Mouse (Mus musculus) right cerebral cortex, postnatal 10 days (tissue): ENCODE data around the gene Diexf.

Experiments
- DNase-seq, 2 experiments: peaks; one replicate each; pipeline ENCODE4 v3.0.0; 2021; ENCODE audit warnings: low spot score in 2 of 2

Gene Diexf

DNA sequence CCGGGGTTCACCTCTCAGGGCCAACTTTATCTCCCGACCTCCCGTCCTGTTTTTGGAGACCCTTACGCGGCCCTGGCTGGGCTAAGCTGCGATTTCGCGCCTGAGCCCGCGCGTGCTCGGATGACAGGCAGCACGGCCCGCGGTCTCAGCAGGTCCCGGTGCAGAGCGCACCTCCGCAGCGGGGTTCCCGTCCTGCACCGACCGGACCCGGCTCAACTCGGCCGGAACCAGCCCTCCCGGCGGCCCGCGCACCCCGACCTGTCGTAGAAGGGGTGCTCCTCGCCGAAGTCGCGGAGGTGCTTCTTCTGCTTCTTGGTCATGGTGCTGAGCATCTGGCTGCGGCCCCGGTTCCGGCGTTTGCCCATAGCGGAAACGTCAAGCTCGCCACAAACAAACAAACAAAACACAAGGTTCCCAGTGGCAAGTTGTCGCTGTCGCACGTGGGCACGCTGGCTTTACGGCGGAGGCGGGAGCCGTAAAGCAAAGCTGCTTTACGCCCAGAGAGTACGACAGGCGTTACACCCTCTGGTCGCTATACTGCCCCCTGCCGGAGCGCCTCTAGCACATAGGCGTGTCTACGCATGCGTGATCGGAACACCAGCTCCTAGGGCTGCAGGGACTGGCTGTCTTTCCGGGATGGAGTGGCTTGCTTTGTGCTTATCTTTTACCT lies at the start of gene Diexf:
Gene Diexf (minus strand): TSS at position 487 of the 670 bp plus-strand sequence.
- DNase-seq: peak; percentile 96 to 99

DNA sequence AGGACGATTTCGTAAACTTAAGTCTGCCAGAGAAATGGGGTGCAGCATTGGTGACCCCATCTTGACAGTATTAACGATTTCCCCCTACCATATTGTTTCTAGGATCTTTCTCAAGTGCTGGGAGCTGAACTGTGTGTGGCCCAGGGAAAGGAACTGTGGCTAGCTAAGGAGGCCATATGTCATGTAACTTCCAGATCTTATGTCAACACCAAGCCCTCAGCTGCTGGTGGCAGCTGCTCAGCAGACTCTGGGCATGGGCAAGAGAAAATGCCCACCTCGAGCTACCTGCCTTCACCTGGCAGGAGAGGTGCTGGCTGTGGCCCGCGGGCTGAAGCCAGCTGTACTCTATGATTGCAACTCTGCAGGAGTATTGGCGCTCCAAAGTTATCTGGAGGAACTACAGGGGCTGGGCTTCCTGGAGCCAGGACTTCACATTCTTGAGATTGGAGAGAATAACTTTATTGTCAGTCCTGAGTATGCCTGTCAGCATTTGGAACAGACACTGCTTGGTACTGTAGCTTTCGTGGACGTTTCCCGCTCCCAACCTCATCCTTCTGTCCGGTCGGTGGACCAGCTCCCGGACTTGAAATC lies 44.2 kb upstream of the Diexf start:
- DNase-seq: no peak

DNA sequence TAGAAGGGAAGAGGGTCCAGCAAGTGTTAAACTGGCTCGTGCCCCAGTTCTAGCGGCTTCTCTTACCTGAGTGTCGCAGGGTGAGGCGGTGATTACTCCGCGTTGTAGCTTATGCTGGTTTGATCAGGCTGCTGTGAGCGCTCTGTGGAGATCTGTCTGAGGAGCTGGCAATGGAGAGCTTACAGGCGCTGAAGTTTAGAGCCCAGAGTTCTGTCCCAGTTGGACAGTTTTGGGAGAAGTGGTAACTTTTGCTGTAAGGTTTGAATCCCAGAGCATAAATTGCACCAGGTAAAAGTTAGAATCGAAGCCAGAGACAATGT lies 43.7 kb upstream of the Diexf start:
- DNase-seq: no peak

- peak; percentile 97 to 98 for DNase-seq
These were observed 43.1 kb upstream of the Diexf start for GRCm38 (mm10) chr1:193172991-193173809.

DNA sequence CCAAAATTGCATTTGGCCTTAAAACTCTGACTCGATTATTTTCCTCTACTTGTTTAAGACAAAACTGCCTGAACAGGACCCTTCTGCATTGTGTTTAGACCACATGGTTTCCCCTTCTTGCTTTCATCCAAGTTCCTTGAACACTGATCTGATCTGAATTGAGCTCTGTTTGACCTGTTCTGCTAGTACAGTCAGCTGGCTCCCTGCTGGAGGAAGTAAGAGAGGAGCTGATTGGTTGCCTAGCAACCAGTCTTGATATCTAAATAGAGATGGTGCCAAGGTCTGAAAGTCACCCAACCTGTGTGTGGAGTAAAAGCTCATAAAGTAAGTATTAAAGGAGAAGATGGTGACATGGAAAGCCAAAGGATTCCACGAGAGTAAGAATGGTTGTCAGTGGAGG lies 39.8 kb upstream of the Diexf start:
- no peak for DNase-seq

DNA sequence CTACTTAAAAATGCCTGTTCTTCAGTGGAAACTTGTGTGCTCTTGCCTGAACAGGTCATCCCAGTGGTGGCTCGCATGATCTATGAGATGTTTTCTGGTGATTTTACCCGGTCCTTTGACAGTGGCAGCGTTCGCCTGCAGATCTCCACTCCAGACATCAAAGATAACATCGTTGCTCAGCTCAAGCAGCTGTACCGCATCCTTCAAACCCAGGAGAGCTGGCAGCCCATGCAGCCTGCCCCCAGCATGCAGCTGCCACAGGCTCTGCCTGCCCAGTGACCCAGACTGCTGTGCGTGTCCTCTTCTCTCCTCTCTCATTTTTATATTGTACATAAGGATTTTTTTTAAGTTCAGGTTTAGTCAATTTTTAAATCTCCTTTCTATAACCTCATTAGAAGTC lies 39.2 kb upstream of the Diexf start:
- DNase-seq: no peak

- no peak for DNase-seq
These were observed 37.7 kb upstream of the Diexf start, which contains the start of gene A130010J15Rik for GRCm38 (mm10) chr1:193167746-193168145. Gene A130010J15Rik (plus strand): TSS chr1:193168046.

GRCm38 (mm10) chr1:193160317-193161032 lies 30.4 kb upstream of the Diexf start:
- peak; percentile 43 to 59 for DNase-seq

DNA sequence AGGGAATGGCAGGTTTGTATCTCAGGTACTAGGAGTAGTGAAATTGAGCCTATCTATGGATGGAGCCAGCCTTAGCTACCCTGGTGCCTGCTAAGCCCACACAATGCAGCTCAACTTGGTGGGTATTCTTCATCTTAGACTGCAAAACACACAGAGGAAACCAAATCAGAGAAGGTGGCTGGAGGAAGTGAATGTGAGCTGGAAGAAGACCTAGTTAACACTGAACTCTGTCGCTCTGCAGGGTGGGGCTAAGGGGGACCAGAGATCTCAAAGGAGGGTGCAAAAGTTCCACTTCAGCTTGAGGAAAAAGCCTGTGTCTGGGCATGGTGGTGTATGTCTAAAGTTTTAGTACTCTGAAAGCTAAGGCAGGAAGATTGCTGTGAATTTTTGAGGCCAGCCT lies 29.5 kb upstream of the Diexf start:
- no peak for DNase-seq

DNA sequence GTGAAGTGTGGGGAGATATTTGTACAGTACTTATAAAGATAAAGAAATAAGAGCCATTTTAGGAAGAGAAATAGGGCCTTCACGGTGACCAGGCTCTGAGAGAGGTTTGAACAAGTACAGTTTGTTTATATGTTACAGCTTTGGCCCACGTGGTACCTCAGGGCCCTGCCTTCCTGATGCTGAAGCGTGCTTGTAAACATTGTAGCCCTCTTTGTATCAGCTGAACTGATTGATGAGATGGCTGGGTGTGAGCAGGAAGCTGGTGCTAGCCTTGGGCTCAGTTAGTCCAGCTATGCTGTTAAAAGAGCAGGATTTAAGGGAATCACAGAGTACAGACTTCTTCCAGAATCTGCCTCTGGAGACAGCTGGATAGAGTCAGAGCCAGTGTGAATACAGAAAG lies 29.1 kb upstream of the Diexf start:
- DNase-seq: no peak

- no peak for DNase-seq
These were observed 27.0 kb upstream of the Diexf start for GRCm38 (mm10) chr1:193157111-193157492.

- DNase-seq: no peak
These were observed 26.4 kb upstream of the Diexf start for GRCm38 (mm10) chr1:193156316-193157110.

GRCm38 (mm10) chr1:193153561-193153960 lies 23.5 kb upstream of the Diexf start:
- no peak for DNase-seq

- DNase-seq: no peak
These were observed 22.8 kb upstream of the Diexf start, which contains the start of gene Irf6 for GRCm38 (mm10) chr1:193152872-193153271. Gene Irf6 (plus strand): TSS chr1:193153111.

GRCm38 (mm10) chr1:193151134-193151533 lies 21.1 kb upstream of the Diexf start:
- DNase-seq: peak in 1 of 2 experiments; percentile 56

DNA sequence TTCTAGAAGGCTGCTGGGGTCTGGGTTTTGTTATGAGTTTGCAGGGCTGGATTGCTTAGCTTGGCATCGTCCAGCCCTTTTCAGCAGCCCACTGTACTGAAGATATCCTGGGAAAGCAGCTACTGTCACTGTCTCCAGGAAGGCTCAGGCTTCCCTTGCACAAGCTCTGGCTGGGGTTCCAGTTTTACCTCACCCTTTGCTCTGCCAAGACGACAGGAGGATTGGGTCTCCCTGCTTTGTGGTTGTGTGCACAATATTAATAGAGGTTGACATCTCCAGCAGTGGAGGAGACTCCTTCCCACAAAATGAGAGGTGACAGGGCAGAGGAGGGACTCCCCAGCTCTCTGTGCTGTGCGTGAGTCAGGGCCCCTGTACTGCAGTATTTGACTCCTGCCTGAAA lies 19.2 kb upstream of the Diexf start:
- DNase-seq: no peak

DNA sequence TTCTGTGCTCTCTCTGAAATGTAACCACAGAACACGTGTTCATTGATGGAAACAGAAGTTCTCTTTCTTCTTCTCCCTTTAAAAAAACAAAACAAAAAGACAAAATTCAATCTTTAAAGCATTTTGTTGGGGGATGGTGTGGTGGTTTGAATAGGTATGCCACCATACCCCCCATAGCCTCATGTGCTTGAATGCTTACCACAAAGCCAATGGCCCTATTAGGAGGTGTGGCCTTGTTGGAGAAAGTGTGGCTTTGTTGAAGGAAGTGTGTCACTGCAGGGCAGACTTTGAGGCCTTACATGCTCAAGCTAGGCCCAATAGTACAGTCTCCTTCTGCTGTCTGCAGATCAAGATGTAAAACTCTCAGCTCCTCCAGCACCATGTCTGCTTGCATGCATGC lies 16.3 kb upstream of the Diexf start:
- DNase-seq: no peak

GRCm38 (mm10) chr1:193145101-193145500 lies 15.0 kb upstream of the Diexf start:
- DNase-seq: no peak

GRCm38 (mm10) chr1:193144516-193144915 lies 14.4 kb upstream of the Diexf start:
- no peak for DNase-seq

GRCm38 (mm10) chr1:193142517-193143062 lies 12.5 kb upstream of the Diexf start:
- DNase-seq: no peak

DNA sequence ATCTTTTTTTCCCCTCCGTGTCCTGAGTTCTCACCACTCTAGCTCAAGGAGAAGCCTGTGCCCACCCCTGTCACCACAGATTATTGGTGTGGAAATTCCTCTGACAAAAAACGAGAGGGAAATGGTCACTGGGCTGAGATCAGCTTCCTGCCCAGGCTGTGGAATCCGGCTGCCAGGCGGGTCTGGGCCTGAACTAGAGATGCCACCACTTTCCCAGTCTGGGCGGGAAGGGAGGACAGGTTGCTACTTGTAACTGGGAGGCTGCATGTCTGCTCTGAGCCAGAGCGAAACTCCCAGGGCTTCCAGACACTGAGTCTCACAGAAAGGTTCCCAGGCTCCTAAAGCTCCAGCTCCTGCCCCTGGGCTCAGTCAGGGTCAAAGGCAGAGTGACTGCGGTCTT lies 11.0 kb upstream of the Diexf start:
- DNase-seq: no peak
